Mouse (Mus musculus): ENCODE measurements at regions not wholly inside any gene's neighbourhood (a gene's known extent, or its start where the extent isn't known, plus 50 kb on each side); places are given as distances from the start of the nearest gene placed in this dataset.

DNA sequence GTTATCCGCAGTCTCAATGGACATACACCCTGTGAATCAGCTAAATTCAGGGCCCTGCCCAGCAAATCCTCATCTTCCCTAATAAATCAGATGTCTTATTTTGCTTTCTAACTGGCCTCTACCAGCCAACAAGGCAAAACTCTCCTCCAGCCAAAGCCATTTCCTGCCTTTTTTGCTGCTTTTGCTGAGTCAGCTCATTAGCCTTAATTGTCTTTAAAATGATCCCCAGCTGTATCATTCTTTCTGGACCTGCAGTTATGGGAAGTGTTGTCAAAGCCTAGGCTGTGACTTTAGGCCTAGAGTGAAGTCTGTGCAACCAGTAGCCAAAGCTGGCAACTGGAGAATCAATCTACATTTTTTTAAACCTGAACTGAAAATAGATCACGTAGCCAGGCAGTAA is 81.4 kb downstream of the Mtpn start:
- no peak overlapping the region for H3K9ac ChIP-seq
- no peaks in the 10 kb centered on the region for H3K36me3 ChIP-seq
- ATAC-seq (replicated peaks; ENCODE audit: insufficient number of reproducible peaks, insufficient read depth, low FRiP score, low read depth): no peak
- no peak overlapping the region for H3K4me2 ChIP-seq
- no peak overlapping the region for H3K4me3 ChIP-seq
- H3K27ac ChIP-seq: no peak overlapping the region
- no peaks in the 10 kb centered on the region for H3K4me1 ChIP-seq (replicated peaks)
- H3K9me3 ChIP-seq (replicated peaks): no peaks in the 10 kb centered on the region
- no peaks in the 10 kb centered on the region for H3K27me3 ChIP-seq
- WGBS: 84% methylated on average over 2 of the region's 2 CpGs

DNA sequence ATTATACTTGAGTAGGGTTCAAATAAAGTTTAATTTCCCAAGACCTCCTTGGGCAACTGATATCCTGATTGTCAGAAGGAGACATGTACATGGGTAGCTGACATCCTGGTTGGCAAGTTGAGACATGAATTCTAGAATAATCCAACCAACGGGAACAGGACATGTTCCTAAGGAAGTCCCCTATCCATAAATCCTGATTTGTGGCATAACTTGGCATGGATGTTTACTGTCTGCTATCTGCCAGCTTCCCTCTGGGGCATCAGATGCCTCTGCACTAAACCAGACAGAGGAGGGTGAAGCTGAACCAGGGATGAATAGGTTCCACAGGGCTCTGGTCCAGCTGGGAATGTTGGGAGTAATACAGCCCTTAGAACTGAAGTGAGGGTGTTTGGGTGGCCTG is 94.7 kb downstream of the Mtpn start:
- Histone ChIP-seq H3K4me2 (no peak overlapping the region), H3K27me3 (no peaks in the 10 kb centered on the region), H3K4me1 (replicated peaks) (no peaks in the 10 kb centered on the region), H3K9me3 (replicated peaks) (no peaks in the 10 kb centered on the region), H3K9ac (no peak overlapping the region), H3K4me3 (no peak overlapping the region), H3K27ac (no peak overlapping the region), H3K36me3 (no peaks in the 10 kb centered on the region)
- WGBS: 73% methylated on average over 1 of the region's 1 CpGs
- no peak for ATAC-seq (replicated peaks; ENCODE audit: insufficient number of reproducible peaks, insufficient read depth, low FRiP score, low read depth)

DNA sequence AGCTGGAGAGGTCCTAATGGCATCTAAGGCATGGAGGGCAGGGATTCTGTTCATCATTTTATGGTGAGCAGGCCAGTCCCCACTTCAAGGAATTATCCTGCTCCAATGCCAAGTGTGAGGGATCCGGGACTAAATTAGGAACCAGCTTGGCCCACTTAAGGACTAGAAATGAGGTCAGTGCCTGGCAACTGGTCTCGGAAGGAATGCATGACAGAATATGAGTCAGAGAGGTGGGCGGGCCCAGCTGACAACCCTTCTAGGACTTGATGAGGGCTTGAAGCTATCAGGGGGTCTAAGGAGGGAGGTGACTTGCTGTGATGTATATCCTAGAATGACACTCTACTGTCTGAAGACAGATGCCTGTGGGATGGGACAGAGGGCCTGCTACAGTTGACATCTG is 100.4 kb upstream of the Fam180a start:
- H3K4me1 ChIP-seq (replicated peaks): peaks cover 2% of the 10 kb centered on the region; the same call in 1 of the 2 replicates
- no peak overlapping the region for H3K9ac ChIP-seq
- no peaks in the 10 kb centered on the region for H3K9me3 ChIP-seq (replicated peaks)
- ATAC-seq (replicated peaks; ENCODE audit: insufficient number of reproducible peaks, insufficient read depth, low FRiP score, low read depth): peak; percentile 77; the same call in 1 of the 2 replicates
- no peak overlapping the region for H3K4me2 ChIP-seq
- peak overlapping the region; percentile 37; the same call in 1 of the 2 replicates for H3K27ac ChIP-seq
- H3K36me3 ChIP-seq: no peaks in the 10 kb centered on the region
- H3K27me3 ChIP-seq: no peaks in the 10 kb centered on the region
- no peak overlapping the region for H3K4me3 ChIP-seq
- 33% methylated on average over 3 of the region's 3 CpGs for WGBS

DNA sequence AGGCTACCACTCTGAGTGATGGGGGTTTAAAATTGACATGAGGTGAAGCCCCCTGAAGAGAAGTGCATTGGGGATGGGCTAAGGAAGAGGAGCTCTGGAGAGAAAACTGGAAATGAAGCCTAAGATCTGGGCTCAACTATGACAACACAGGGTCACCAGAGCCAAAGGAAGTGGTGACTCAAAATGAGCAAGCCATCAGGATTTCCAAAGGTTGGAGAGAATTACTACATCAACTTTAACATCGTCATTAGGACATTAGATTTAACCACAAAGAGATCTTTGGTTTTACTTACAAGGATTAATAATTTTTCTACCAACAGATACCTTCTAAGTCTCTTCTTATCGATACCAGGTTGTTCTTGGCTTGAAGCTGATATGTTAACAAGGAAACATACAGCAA is 98.6 kb upstream of the Fam180a start:
- ATAC-seq (replicated peaks; ENCODE audit: insufficient number of reproducible peaks, insufficient read depth, low FRiP score, low read depth): no peak
- no peak overlapping the region for H3K9ac ChIP-seq
- no peak overlapping the region for H3K4me2 ChIP-seq
- H3K4me1 ChIP-seq (replicated peaks): peaks cover 2% of the 10 kb centered on the region; the same call in 1 of the 2 replicates
- H3K27ac ChIP-seq: no peak overlapping the region
- WGBS: 85% methylated on average over 2 of the region's 2 CpGs
- H3K27me3 ChIP-seq: no peaks in the 10 kb centered on the region
- H3K36me3 ChIP-seq: no peaks in the 10 kb centered on the region
- no peaks in the 10 kb centered on the region for H3K9me3 ChIP-seq (replicated peaks)
- H3K4me3 ChIP-seq: no peak overlapping the region

DNA sequence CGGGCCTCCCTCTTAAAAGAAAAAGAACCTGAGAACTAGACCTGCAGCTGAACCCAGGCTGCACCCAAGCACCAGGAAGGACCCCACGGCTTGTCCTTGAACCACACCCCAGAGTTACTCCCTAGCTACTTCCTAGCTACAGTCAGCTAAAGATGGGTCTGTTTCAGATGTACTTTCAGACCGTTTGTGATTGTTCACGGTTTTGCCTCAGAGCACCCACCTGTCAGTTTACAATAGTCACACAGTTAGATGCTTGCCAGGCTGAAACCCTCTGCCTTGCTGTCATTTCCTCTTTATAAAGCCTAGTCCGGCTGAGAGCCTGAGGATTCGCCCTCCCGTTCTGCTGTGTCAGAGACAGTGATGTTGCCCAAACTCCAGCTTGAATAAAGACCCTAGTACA is 95.0 kb upstream of the Fam180a start:
- Histone ChIP-seq H3K27me3 (no peaks in the 10 kb centered on the region), H3K27ac (no peak overlapping the region), H3K9ac (no peak overlapping the region), H3K9me3 (replicated peaks) (no peaks in the 10 kb centered on the region), H3K4me1 (replicated peaks) (no peaks in the 10 kb centered on the region; the same call in 1 of the 2 replicates), H3K4me3 (no peak overlapping the region), H3K4me2 (no peak overlapping the region), H3K36me3 (no peaks in the 10 kb centered on the region)
- no peak for ATAC-seq (replicated peaks; ENCODE audit: insufficient number of reproducible peaks, insufficient read depth, low FRiP score, low read depth)
- 78% methylated on average over 7 of the region's 7 CpGs for WGBS

DNA sequence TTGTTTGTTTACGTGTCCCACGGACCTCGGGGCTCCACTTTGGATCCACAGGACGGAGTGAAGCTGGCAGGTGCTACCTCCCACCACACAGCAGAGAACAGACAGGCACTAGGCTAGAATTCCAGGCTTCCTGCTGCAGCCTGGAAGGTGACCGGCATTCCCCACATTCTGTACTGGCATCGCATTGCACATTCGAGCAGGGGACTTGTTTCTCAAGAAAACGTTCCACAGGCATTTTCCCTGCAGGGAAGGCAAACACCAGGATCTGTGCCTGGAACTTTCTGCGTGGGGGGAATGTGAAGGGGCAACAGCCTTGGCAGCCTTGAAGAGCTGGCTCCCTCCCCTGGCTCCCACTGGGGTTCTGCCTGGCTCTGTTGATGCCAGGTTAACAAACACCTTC is 79.1 kb upstream of the Fam180a start:
- no peak overlapping the region for H3K4me2 ChIP-seq
- H3K4me3 ChIP-seq: no peak overlapping the region
- no peak overlapping the region for H3K9ac ChIP-seq
- WGBS: 40% methylated on average over 9 of the region's 9 CpGs
- H3K4me1 ChIP-seq (replicated peaks): peaks cover 22% of the 10 kb centered on the region
- H3K27ac ChIP-seq: no peak overlapping the region
- H3K36me3 ChIP-seq: no peaks in the 10 kb centered on the region
- H3K27me3 ChIP-seq: no peaks in the 10 kb centered on the region
- no peaks in the 10 kb centered on the region for H3K9me3 ChIP-seq (replicated peaks)
- no peak for ATAC-seq (replicated peaks; ENCODE audit: insufficient number of reproducible peaks, insufficient read depth, low FRiP score, low read depth)

DNA sequence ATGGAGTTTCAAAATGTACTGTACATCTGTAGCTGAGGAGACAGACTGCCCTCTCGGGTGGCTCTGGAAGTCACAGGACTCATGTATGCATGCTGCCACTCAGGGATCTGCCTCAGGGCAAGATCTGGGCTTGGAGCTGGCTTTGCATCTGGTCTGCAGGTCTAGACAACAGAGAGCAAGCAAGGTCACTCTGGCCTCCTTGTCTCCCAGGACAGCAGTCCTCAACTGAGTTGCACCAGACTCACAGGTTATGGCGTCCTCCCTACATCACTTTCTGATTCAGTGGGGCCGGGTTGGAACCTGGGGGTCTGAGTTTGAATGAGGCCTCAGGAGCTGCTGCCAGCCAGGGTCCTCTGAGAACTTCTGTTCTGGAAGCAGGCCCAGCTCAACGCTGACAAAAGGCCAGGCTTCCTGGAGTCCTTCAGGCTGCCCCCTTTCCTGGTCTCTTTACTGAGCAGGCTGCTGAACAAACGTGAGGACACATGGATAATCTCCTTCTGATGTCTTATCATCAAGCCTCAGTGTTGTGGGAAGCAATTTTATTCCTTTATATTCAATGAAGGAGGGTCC is 77.5 kb upstream of the Fam180a start:
- Histone ChIP-seq H3K36me3 (no peaks in the 10 kb centered on the region), H3K9ac (no peak overlapping the region), H3K27me3 (no peaks in the 10 kb centered on the region), H3K9me3 (replicated peaks) (no peaks in the 10 kb centered on the region), H3K27ac (peak overlapping the region; percentile 34; the same call in 1 of the 2 replicates), H3K4me2 (no peak overlapping the region), H3K4me1 (replicated peaks) (peaks cover 22% of the 10 kb centered on the region), H3K4me3 (no peak overlapping the region)
- ATAC-seq (replicated peaks; ENCODE audit: insufficient number of reproducible peaks, insufficient read depth, low FRiP score, low read depth): no peak
- WGBS: 61% methylated on average over 5 of the region's 5 CpGs

DNA sequence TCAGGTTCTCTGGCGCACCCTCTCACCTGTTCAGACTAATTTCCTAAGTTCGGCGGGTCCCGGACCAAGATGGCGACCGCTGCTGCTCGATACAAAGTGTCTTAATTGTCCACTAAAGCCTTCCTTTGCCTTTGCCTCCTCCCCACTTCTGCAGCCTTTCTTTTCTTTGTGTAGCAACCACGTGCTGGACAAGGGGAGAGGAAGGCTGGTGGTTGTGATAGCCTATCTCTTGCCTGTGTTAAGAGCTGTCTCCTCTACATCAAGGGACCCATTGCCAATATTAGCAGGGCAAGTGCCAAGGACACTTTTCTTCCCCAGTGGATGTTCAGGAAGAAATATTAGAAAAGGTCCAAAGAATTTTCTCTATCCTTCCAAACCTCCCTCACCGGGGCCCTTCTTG is 69.8 kb upstream of the Fam180a start:
- Histone ChIP-seq H3K4me3 (no peak overlapping the region), H3K9ac (no peak overlapping the region), H3K27me3 (no peaks in the 10 kb centered on the region), H3K9me3 (replicated peaks) (no peaks in the 10 kb centered on the region), H3K4me2 (no peak overlapping the region), H3K4me1 (replicated peaks) (no peaks in the 10 kb centered on the region), H3K36me3 (no peaks in the 10 kb centered on the region), H3K27ac (no peak overlapping the region)
- no peak for ATAC-seq (replicated peaks; ENCODE audit: insufficient number of reproducible peaks, insufficient read depth, low FRiP score, low read depth)
- WGBS: 91% methylated on average over 9 of the region's 9 CpGs

DNA sequence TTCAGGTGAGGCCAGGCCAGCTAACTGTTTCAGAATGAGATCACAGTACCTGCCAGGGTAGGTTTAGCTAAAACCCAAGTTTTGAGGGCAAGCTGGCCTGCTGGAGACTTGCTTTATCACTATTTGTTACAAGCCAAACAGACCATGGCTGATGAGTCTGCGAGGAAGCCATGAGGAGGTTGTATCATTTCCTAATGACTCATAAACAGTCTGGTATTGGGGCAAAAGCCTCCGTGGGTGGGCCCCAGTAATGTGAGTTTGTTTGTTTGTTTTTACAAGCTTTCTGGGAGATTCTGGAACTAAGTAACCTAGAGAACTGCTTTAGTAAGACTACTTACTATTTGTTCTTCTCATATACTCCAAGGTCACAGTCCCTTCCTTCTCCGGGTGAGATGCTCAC is 62.9 kb upstream of the Fam180a start:
- Histone ChIP-seq H3K27me3 (no peaks in the 10 kb centered on the region), H3K4me1 (replicated peaks) (no peaks in the 10 kb centered on the region), H3K36me3 (no peaks in the 10 kb centered on the region), H3K27ac (no peak overlapping the region), H3K4me3 (no peak overlapping the region), H3K9me3 (replicated peaks) (no peaks in the 10 kb centered on the region), H3K4me2 (no peak overlapping the region), H3K9ac (no peak overlapping the region)
- WGBS: 63% methylated on average over 3 of the region's 3 CpGs
- no peak for ATAC-seq (replicated peaks; ENCODE audit: insufficient number of reproducible peaks, insufficient read depth, low FRiP score, low read depth)

DNA sequence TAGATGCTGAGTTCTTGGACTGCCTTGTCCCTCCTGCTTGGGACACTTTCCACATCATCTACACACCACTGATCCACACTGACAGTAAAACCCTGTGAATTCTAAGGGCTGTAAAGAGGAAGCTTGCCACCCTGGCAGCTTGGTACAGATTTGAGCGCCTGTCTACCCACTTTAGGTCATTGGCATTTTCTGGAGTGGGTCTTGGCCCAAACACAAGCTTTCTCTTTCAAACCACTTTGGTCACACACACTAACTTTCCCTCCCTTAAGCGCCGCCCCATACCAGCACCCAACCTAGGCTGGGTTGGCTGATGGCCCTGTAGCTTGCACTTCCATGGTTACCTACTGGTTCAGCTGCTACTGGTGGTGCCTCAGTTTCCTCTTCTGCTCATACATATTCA is 55.6 kb upstream of the Fam180a start:
- no peaks in the 10 kb centered on the region for H3K36me3 ChIP-seq
- no peak overlapping the region for H3K4me3 ChIP-seq
- H3K9me3 ChIP-seq (replicated peaks): no peaks in the 10 kb centered on the region
- peaks cover 6% of the 10 kb centered on the region; the same call in 1 of the 2 replicates for H3K4me1 ChIP-seq (replicated peaks)
- no peak overlapping the region for H3K4me2 ChIP-seq
- no peaks in the 10 kb centered on the region for H3K27me3 ChIP-seq
- ATAC-seq (replicated peaks; ENCODE audit: insufficient number of reproducible peaks, insufficient read depth, low FRiP score, low read depth): no peak
- H3K27ac ChIP-seq: no peak overlapping the region
- WGBS: 75% methylated on average over 3 of the region's 3 CpGs
- no peak overlapping the region for H3K9ac ChIP-seq

DNA sequence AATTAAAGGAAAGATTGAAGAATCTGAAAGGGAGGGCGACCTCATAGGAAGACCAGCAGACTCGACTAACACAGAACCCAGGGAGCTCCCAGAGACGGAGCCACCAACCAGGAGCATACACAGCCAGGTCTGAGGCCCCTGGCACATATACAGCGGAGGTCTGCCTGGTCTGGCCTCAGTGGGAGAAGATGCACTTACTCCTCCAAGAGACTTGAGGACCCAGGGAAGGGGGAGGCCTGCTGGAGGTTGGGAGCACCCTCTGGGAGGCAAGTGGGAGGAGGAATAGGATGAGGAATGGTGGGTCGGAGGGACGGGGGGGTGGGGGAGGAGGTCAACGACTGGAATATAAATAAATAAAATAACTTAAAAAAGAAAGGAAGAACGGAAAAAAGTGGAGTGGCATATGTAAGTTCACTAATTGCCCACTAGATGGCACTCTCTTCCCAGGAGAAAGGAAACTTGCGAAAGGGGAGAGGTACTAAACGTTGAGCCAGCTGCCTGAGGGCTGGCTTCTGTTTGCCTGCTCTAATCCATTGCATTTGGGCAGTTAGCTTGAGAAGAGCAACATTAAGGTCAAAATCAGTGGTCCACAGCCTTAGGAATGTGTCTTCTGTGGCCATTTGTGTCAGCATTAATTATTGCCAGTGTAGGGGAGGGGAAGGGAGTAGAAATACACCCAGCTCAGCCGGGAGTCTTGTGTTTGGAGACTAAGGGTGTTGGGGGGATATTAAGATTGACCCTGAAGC is 55.0 kb upstream of the Fam180a start:
- peak overlapping the region; percentile 62 for H3K4me2 ChIP-seq
- H3K9me3 ChIP-seq (replicated peaks): no peaks in the 10 kb centered on the region
- no peaks in the 10 kb centered on the region for H3K27me3 ChIP-seq
- peaks cover 6% of the 10 kb centered on the region; the same call in 1 of the 2 replicates for H3K4me1 ChIP-seq (replicated peaks)
- no peak overlapping the region for H3K27ac ChIP-seq
- 23% methylated on average over 11 of the region's 11 CpGs for WGBS
- peak overlapping the region; percentile 52 for H3K9ac ChIP-seq
- H3K36me3 ChIP-seq: no peaks in the 10 kb centered on the region
- ATAC-seq (replicated peaks; ENCODE audit: insufficient number of reproducible peaks, insufficient read depth, low FRiP score, low read depth): no peak
- H3K4me3 ChIP-seq: peak overlapping the region; percentile 42

DNA sequence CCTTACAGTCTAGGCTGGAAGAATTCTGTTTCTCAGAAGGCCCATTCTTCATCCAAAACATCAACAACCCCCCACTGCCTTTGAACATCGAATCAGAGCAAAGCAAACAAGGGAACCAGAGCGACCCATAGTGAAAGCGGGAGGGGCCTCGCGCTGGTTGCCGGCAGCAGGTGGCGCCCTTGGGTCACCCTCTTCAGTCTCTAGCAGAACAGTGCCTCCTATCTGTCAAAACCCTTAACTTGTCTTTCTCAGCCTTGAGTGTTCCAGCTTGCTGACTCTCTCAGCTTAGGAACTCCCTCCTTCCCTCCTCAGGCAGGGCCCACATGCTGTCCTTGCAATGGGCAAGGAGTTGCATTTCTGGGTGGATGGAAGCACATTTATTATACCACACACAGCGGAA is 53.9 kb upstream of the Fam180a start:
- Histone ChIP-seq H3K9ac (no peak overlapping the region), H3K9me3 (replicated peaks) (no peaks in the 10 kb centered on the region), H3K4me3 (peak overlapping the region; percentile 30), H3K36me3 (no peaks in the 10 kb centered on the region), H3K4me1 (replicated peaks) (peaks cover 6% of the 10 kb centered on the region; the same call in 1 of the 2 replicates), H3K27me3 (no peaks in the 10 kb centered on the region), H3K27ac (0 out of 2 replicates have a peak overlapping the region, but pooled peaks have one; percentile 2), H3K4me2 (peak overlapping the region; percentile 53)
- ATAC-seq (replicated peaks; ENCODE audit: insufficient number of reproducible peaks, insufficient read depth, low FRiP score, low read depth): peak; percentile 37; the same call in 1 of the 2 replicates
- WGBS: 11% methylated on average over 8 of the region's 8 CpGs
